Mouse (Mus musculus): Measurements from ENCODE around the gene Klhdc4. TPM values are rescaled to one million over a fixed set of nuclear protein-coding genes. Genes with fewer than 3 reads are reported as not detected.

Klhdc4 gene
- polyA plus RNA-seq, 1 experiment: 29.9 TPM

DNA sequence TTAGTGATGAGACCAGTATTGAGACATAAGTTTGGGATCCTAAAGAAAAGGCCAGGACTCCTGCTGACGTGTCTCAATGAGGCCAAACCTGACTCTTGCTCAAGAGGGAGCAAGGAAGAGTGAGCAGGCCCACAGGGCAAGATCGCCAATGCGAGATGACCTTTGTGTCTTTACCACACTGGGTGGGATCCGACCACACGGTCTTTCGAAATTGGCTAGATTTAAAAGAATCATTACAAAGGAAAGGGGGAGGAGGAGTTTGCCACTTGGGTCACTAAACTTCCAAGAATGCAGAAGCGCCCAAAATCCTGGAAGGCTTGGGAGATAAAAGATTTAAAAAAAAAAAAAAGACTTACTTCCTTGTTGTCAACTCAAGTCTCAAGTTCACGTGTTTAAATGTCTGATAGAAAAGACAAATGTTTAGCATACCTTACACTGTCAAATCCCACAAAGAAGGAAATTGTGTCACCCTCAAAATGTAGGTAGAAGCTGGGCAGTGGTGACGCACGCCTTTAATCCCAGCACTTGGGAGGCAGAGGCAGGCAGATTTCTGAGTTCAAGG, 18.0 kb upstream of the Klhdc4 start:
- Histone ChIP-seq H3K27ac (ENCODE audit: control insufficient read depth, insufficient read depth, low read length) (no peak overlapping the region), H3K4me3 (ENCODE audit: control insufficient read depth, insufficient read depth, low read length) (no peak overlapping the region), H3K36me3 (ENCODE audit: control insufficient read depth, insufficient read depth, low read length) (no peaks in the 10 kb centered on the region), H3K4me1 (replicated peaks; ENCODE audit: control insufficient read depth, insufficient read depth, low read length) (peaks cover 16% of the 10 kb centered on the region), H3K27me3 (ENCODE audit: control insufficient read depth, insufficient read depth, low read length) (no peaks in the 10 kb centered on the region)
- WGBS: 88% methylated on average over 10 of the region's 10 CpGs
- no peak for DNase-seq
- TF ChIP-seq CTCF (IDR thresholded peaks at IDR 0.05; ENCODE audit: borderline replicate concordance, control insufficient read depth, extremely low read depth, insufficient read depth, low read length, poor library complexity) (no peak), POLR2A (IDR thresholded peaks at IDR 0.05; ENCODE audit: control insufficient read depth, extremely low read depth, insufficient read depth, low read length, poor library complexity) (no peak)

DNA sequence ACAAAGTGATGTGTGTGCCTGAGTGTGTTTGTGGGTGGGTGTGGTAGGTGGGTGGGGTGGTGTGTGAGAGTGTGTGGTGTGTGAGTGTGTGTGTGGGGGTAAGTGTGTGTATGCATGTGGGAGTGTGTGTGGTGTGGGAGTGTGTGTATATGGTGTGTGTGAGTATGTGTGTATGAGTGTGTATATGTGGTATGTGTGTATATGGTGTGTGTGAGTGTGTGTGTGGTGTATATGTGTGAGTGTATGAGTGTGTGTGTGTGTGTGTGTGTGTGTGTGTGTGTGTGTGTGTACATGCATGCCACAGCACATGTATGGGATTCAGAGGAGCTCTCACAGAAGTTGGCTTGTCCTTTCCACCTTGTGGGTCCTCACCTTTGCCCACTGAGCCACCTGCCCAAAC, 17.4 kb upstream of the Klhdc4 start:
- no peak for DNase-seq
- Histone ChIP-seq H3K4me1 (replicated peaks; ENCODE audit: control insufficient read depth, insufficient read depth, low read length) (peaks cover 15% of the 10 kb centered on the region), H3K27ac (ENCODE audit: control insufficient read depth, insufficient read depth, low read length) (no peak overlapping the region), H3K4me3 (ENCODE audit: control insufficient read depth, insufficient read depth, low read length) (no peak overlapping the region), H3K36me3 (ENCODE audit: control insufficient read depth, insufficient read depth, low read length) (no peaks in the 10 kb centered on the region), H3K27me3 (ENCODE audit: control insufficient read depth, insufficient read depth, low read length) (no peaks in the 10 kb centered on the region)
- TF ChIP-seq CTCF (IDR thresholded peaks at IDR 0.05; ENCODE audit: borderline replicate concordance, control insufficient read depth, extremely low read depth, insufficient read depth, low read length, poor library complexity): no peak
- no peak for TF ChIP-seq POLR2A (IDR thresholded peaks at IDR 0.05; ENCODE audit: control insufficient read depth, extremely low read depth, insufficient read depth, low read length, poor library complexity)

GRCm38 (mm10) chr8:121844765-121845164, 15.4 kb upstream of the Klhdc4 start:
- no peaks in the 10 kb centered on the region for H3K4me1 ChIP-seq (replicated peaks; ENCODE audit: control insufficient read depth, insufficient read depth, low read length)
- H3K27ac ChIP-seq (ENCODE audit: control insufficient read depth, insufficient read depth, low read length): no peak overlapping the region
- H3K4me3 ChIP-seq (ENCODE audit: control insufficient read depth, insufficient read depth, low read length): no peak overlapping the region
- WGBS: 54% methylated on average over 7 of the region's 7 CpGs
- TF ChIP-seq POLR2A (IDR thresholded peaks at IDR 0.05; ENCODE audit: control insufficient read depth, extremely low read depth, insufficient read depth, low read length, poor library complexity) (no peak), CTCF (IDR thresholded peaks at IDR 0.05; ENCODE audit: borderline replicate concordance, control insufficient read depth, extremely low read depth, insufficient read depth, low read length, poor library complexity) (no peak)
- no peak for DNase-seq
- H3K27me3 ChIP-seq (ENCODE audit: control insufficient read depth, insufficient read depth, low read length): no peaks in the 10 kb centered on the region
- H3K36me3 ChIP-seq (ENCODE audit: control insufficient read depth, insufficient read depth, low read length): no peaks in the 10 kb centered on the region

- 76% methylated on average over 3 of the region's 3 CpGs for WGBS
- no peaks in the 10 kb centered on the region for H3K27me3 ChIP-seq (ENCODE audit: control insufficient read depth, insufficient read depth, low read length)
- TF ChIP-seq CTCF (IDR thresholded peaks at IDR 0.05; ENCODE audit: borderline replicate concordance, control insufficient read depth, extremely low read depth, insufficient read depth, low read length, poor library complexity) (no peak), POLR2A (IDR thresholded peaks at IDR 0.05; ENCODE audit: control insufficient read depth, extremely low read depth, insufficient read depth, low read length, poor library complexity) (no peak)
- no peaks in the 10 kb centered on the region for H3K36me3 ChIP-seq (ENCODE audit: control insufficient read depth, insufficient read depth, low read length)
- no peak overlapping the region for H3K27ac ChIP-seq (ENCODE audit: control insufficient read depth, insufficient read depth, low read length)
- H3K4me3 ChIP-seq (ENCODE audit: control insufficient read depth, insufficient read depth, low read length): no peak overlapping the region
- no peaks in the 10 kb centered on the region for H3K4me1 ChIP-seq (replicated peaks; ENCODE audit: control insufficient read depth, insufficient read depth, low read length)
- DNase-seq: no peak
These were observed 13.9 kb upstream of the Klhdc4 start for GRCm38 (mm10) chr8:121843184-121843733.

- no peaks in the 10 kb centered on the region for H3K4me1 ChIP-seq (replicated peaks; ENCODE audit: control insufficient read depth, insufficient read depth, low read length)
These were observed 12.9 kb upstream of the Klhdc4 start for GRCm38 (mm10) chr8:121842064-121842955.

DNA sequence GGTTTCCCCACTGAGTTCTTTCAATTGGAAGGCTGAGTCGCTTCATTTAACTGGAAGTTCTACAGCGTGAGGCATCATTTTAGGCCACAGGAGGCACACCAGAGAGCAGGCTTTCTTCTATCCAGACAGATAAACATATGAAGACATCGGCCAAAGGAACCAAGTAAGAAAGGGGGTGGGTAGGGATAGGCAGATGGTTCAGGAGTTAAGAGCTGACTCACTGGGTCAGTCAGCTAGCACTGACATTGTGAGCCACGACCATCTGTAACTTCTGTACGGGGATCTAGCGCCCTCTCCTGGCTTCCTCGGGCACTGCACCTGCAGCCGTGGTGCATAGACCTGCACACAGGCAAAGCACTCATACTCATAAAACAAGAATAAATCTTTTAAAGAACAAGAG, 11.9 kb upstream of the Klhdc4 start:
- Histone ChIP-seq H3K27ac (ENCODE audit: control insufficient read depth, insufficient read depth, low read length) (no peak overlapping the region), H3K4me3 (ENCODE audit: control insufficient read depth, insufficient read depth, low read length) (no peak overlapping the region), H3K36me3 (ENCODE audit: control insufficient read depth, insufficient read depth, low read length) (no peaks in the 10 kb centered on the region), H3K4me1 (replicated peaks; ENCODE audit: control insufficient read depth, insufficient read depth, low read length) (no peaks in the 10 kb centered on the region), H3K27me3 (ENCODE audit: control insufficient read depth, insufficient read depth, low read length) (no peaks in the 10 kb centered on the region)
- TF ChIP-seq CTCF (IDR thresholded peaks at IDR 0.05; ENCODE audit: borderline replicate concordance, control insufficient read depth, extremely low read depth, insufficient read depth, low read length, poor library complexity) (peak; percentile 61; the same call in 1 of the 2 replicates), POLR2A (IDR thresholded peaks at IDR 0.05; ENCODE audit: control insufficient read depth, extremely low read depth, insufficient read depth, low read length, poor library complexity) (no peak)
- WGBS: 67% methylated on average over 8 of the region's 8 CpGs
- peak; percentile 47 for DNase-seq

More at GRCm38 (mm10) chr8:121842064-121842955, 12.9 kb upstream of the Klhdc4 start:
- TF ChIP-seq POLR2A (IDR thresholded peaks at IDR 0.05; ENCODE audit: control insufficient read depth, extremely low read depth, insufficient read depth, low read length, poor library complexity) (no peak), CTCF (IDR thresholded peaks at IDR 0.05; ENCODE audit: borderline replicate concordance, control insufficient read depth, extremely low read depth, insufficient read depth, low read length, poor library complexity) (no peak)
- WGBS: 96% methylated on average over 8 of the region's 8 CpGs
- no peak overlapping the region for H3K4me3 ChIP-seq (ENCODE audit: control insufficient read depth, insufficient read depth, low read length)
- no peaks in the 10 kb centered on the region for H3K27me3 ChIP-seq (ENCODE audit: control insufficient read depth, insufficient read depth, low read length)
- DNase-seq: no peak
- no peaks in the 10 kb centered on the region for H3K36me3 ChIP-seq (ENCODE audit: control insufficient read depth, insufficient read depth, low read length)
- H3K27ac ChIP-seq (ENCODE audit: control insufficient read depth, insufficient read depth, low read length): no peak overlapping the region

Measured in thymus, adult 2 months (tissue).